Mouse (Mus musculus): ENCODE results near the gene Bmpr1b.

- TF ChIP-seq CTCF (IDR thresholded peaks at IDR 0.05; ENCODE audit: low read depth) (no peak), EP300 (IDR thresholded peaks at IDR 0.05; ENCODE audit: low read depth) (no peak)
Measured at GRCm38 (mm10) chr3:141804133-141804532, 365.1 kb downstream of the Bmpr1b start.
